Mouse (Mus musculus): ENCODE results near the gene Golga4. TPM values are rescaled to one million over a fixed set of nuclear protein-coding genes. Genes with fewer than 3 reads are reported as not detected.

Golga4 gene
- polyA plus RNA-seq, 1 experiment from 2014 or later: 96.8 TPM

- no peak for TF ChIP-seq CTCF (IDR thresholded peaks at IDR 0.05)
- in situ Hi-C loops (cut with MboI; ENCODE audit: low pct_unique_long_range_greater_than_20kb): loop anchor here (25.0 kb wide), 1 partner anchor 1359 kb away; no protein-coding TSS in a partner anchor
- ATAC-seq: no peak
- ChIA-PET CTCF (interaction anchor here (1.3 kb wide), 1 partner anchor 12 kb away, joined by 4 read pairs; no protein-coding TSS in a partner anchor), POLR2A (no interaction called here)
- no peak for DNase-seq (ENCODE audit: low read depth, low spot score)
- no peaks in the 10 kb centered on the region for H3K27me3 ChIP-seq
Observed at GRCm38 (mm10) chr9:118520858-118521257, 14.8 kb downstream of the Golga4 start.

- ChIA-PET POLR2A (no interaction called here), CTCF (interaction anchor here (1.3 kb wide), 1 partner anchor 10 kb away, joined by 4 read pairs; no protein-coding TSS in a partner anchor)
- DNase-seq (ENCODE audit: low read depth, low spot score) (no peak), ATAC-seq (no peak)
- no peaks in the 10 kb centered on the region for H3K27me3 ChIP-seq
- in situ Hi-C loops (cut with MboI; ENCODE audit: low pct_unique_long_range_greater_than_20kb): loop anchor here (25.0 kb wide), 1 partner anchor 1359 kb away; no protein-coding TSS in a partner anchor
- no peak for TF ChIP-seq CTCF (IDR thresholded peaks at IDR 0.05)
Observed at GRCm38 (mm10) chr9:118521659-118522058, 15.6 kb downstream of the Golga4 start.

GRCm38 (mm10) chr9:118523738-118524137, 17.7 kb downstream of the Golga4 start:
- ATAC-seq: no peak
- ChIA-PET POLR2A (interaction anchor here (1.0 kb wide), 1 partner anchor 9 kb away, joined by 4 read pairs; no protein-coding TSS in a partner anchor), CTCF (no interaction called here)
- H3K27me3 ChIP-seq: no peaks in the 10 kb centered on the region
- no peak for DNase-seq (ENCODE audit: low read depth, low spot score)
- TF ChIP-seq CTCF (IDR thresholded peaks at IDR 0.05): no peak
- in situ Hi-C loops (cut with MboI; ENCODE audit: low pct_unique_long_range_greater_than_20kb): loop anchor here (25.0 kb wide), 1 partner anchor 1361 kb away; no protein-coding TSS in a partner anchor

GRCm38 (mm10) chr9:118527056-118527455, 21.0 kb downstream of the Golga4 start:
- ATAC-seq: no peak
- CTCF ChIA-PET: interaction anchor here (1.8 kb wide), 1 partner anchor 14 kb away, joined by 6 read pairs; no protein-coding TSS in a partner anchor

GRCm38 (mm10) chr9:118529783-118530182, 23.7 kb downstream of the Golga4 start:
- in situ Hi-C loops (cut with MboI; ENCODE audit: low pct_unique_long_range_greater_than_20kb): no loop called here
- H3K27me3 ChIP-seq: no peaks in the 10 kb centered on the region
- ATAC-seq: no peak
- ChIA-PET POLR2A (interaction anchor here (1.2 kb wide), 1 partner anchor 24 kb away, joined by 3 read pairs; the partner anchor contains the start of gene Golga4), CTCF (interaction anchor here (1.4 to 1.7 kb wide), 2 partner anchors 11 to 16 kb away, joined by 3 to 4 read pairs; no protein-coding TSS in a partner anchor)
- DNase-seq (ENCODE audit: low read depth, low spot score): no peak
- TF ChIP-seq CTCF (IDR thresholded peaks at IDR 0.05): no peak

More at GRCm38 (mm10) chr9:118527056-118527455, 21.0 kb downstream of the Golga4 start:
- TF ChIP-seq CTCF (IDR thresholded peaks at IDR 0.05): no peak
- no peak for DNase-seq (ENCODE audit: low read depth, low spot score)
- POLR2A ChIA-PET: no interaction called here
- in situ Hi-C loops (cut with MboI; ENCODE audit: low pct_unique_long_range_greater_than_20kb): no loop called here
- no peaks in the 10 kb centered on the region for H3K27me3 ChIP-seq

- H3K27me3 ChIP-seq: no peaks in the 10 kb centered on the region
- TF ChIP-seq CTCF (IDR thresholded peaks at IDR 0.05): no peak
- DNase-seq (ENCODE audit: low read depth, low spot score) (no peak), ATAC-seq (no peak)
- in situ Hi-C loops (cut with MboI; ENCODE audit: low pct_unique_long_range_greater_than_20kb): no loop called here
- ChIA-PET CTCF (interaction anchor here (1.2 to 1.7 kb wide), 3 partner anchors 9 to 17 kb away, joined by 3 to 4 read pairs (median 4); no protein-coding TSS in a partner anchor), POLR2A (interaction anchor here (1.2 kb wide), 1 partner anchor 25 kb away, joined by 3 read pairs; the partner anchor contains the start of gene Golga4)
Observed at GRCm38 (mm10) chr9:118530679-118531078, 24.6 kb downstream of the Golga4 start.

GRCm38 (mm10) chr9:118532516-118533205, 26.6 kb downstream of the Golga4 start:
- DNase-seq (ENCODE audit: low read depth, low spot score) (no peak), ATAC-seq (peak; percentile 67)
- POLR2A ChIA-PET: interaction anchor here (0.9 kb wide), 1 partner anchor 10 kb away, joined by 4 read pairs; no protein-coding TSS in a partner anchor
- CTCF ChIA-PET: interaction anchor here (0.7 to 1.4 kb wide), 5 partner anchors 9 to 20 kb away, joined by 3 to 4 read pairs (median 3); no protein-coding TSS in a partner anchor
- no peak for TF ChIP-seq CTCF (IDR thresholded peaks at IDR 0.05)
- H3K27me3 ChIP-seq: no peaks in the 10 kb centered on the region
- in situ Hi-C loops (cut with MboI; ENCODE audit: low pct_unique_long_range_greater_than_20kb): no loop called here

GRCm38 (mm10) chr9:118536946-118537345, 30.9 kb downstream of the Golga4 start:
- ATAC-seq (no peak), DNase-seq (ENCODE audit: low read depth, low spot score) (no peak)
- H3K27me3 ChIP-seq: no peaks in the 10 kb centered on the region
- TF ChIP-seq CTCF (IDR thresholded peaks at IDR 0.05): no peak
- ChIA-PET POLR2A (interaction anchor here (1.1 kb wide), 1 partner anchor 8 kb away, joined by 3 read pairs; no protein-coding TSS in a partner anchor), CTCF (interaction anchor here (0.6 to 0.9 kb wide), 2 partner anchors 10 to 497 kb away, joined by 3 read pairs; no protein-coding TSS in a partner anchor)
- in situ Hi-C loops (cut with MboI; ENCODE audit: low pct_unique_long_range_greater_than_20kb): no loop called here

GRCm38 (mm10) chr9:118537463-118538339, 31.6 kb downstream of the Golga4 start:
- ATAC-seq: no peak
- no peak for TF ChIP-seq CTCF (IDR thresholded peaks at IDR 0.05)

GRCm38 (mm10) chr9:118541851-118542250, 35.8 kb downstream of the Golga4 start:
- DNase-seq (ENCODE audit: low read depth, low spot score) (no peak), ATAC-seq (no peak)
- TF ChIP-seq CTCF (IDR thresholded peaks at IDR 0.05): no peak
- POLR2A ChIA-PET: no interaction called here
- CTCF ChIA-PET: interaction anchor here (1.2 to 1.5 kb wide), 2 partner anchors 9 to 14 kb away, joined by 3 read pairs; no protein-coding TSS in a partner anchor
- in situ Hi-C loops (cut with MboI; ENCODE audit: low pct_unique_long_range_greater_than_20kb): no loop called here
- H3K27me3 ChIP-seq: no peaks in the 10 kb centered on the region

More at GRCm38 (mm10) chr9:118537463-118538339, 31.6 kb downstream of the Golga4 start:
- ChIA-PET CTCF (interaction anchor here (0.6 to 1.3 kb wide), 3 partner anchors 9 to 497 kb away, joined by 3 to 4 read pairs (median 3); no protein-coding TSS in a partner anchor), POLR2A (interaction anchor here (1.1 kb wide), 1 partner anchor 9 kb away, joined by 3 read pairs; no protein-coding TSS in a partner anchor)
- no peak for DNase-seq (ENCODE audit: low read depth, low spot score)
- in situ Hi-C loops (cut with MboI; ENCODE audit: low pct_unique_long_range_greater_than_20kb): no loop called here
- H3K27me3 ChIP-seq: no peaks in the 10 kb centered on the region
